Mouse (Mus musculus): ENCODE data around the gene Clec2g.

- TF ChIP-seq CTCF (IDR thresholded peaks at IDR 0.05; ENCODE audit: extremely low read depth, insufficient read depth, insufficient read length, insufficient replicate concordance), result no peak
- TF ChIP-seq POLR2A (IDR thresholded peaks at IDR 0.05; ENCODE audit: low read depth, low read length), result no peak
Observed at GRCm38 (mm10) chr6:128913598-128914254, 20.5 kb upstream of the Clec2g start.

Data from spleen, adult 2 months (tissue).